Mouse (Mus musculus): ENCODE measurements at regions not wholly inside any gene's neighbourhood (a gene's known extent, or its start where the extent isn't known, plus 50 kb on each side); places are given as distances from the start of the nearest gene placed in this dataset.

- Histone ChIP-seq H3K27me3 (ENCODE audit: insufficient read depth, low read length) (no peaks in the 10 kb centered on the region), H3K4me2 (ENCODE audit: low read length) (no peak overlapping the region), H3K9ac (ENCODE audit: low read depth, low read length) (no peak overlapping the region), H3K4me3 (replicated peaks; ENCODE audit: low read depth, low read length) (no peak overlapping the region), H3K9me3 (replicated peaks; ENCODE audit: low read length) (no peaks in the 10 kb centered on the region), H3K4me1 (replicated peaks; ENCODE audit: insufficient read depth, low read length) (no peaks in the 10 kb centered on the region), H3K36me3 (ENCODE audit: insufficient read depth, low read length) (no peaks in the 10 kb centered on the region), H3K27ac (no peak overlapping the region)
- no peak for ATAC-seq (replicated peaks; ENCODE audit: low FRiP score, low read depth)
- DNase-seq (ENCODE audit: low spot score): no peak
- no peak for TF ChIP-seq CTCF (IDR thresholded peaks at IDR 0.05; ENCODE audit: low read depth)
- 51% methylated on average over 9 of the region's 9 CpGs for WGBS
Measured at GRCm38 (mm10) chr12:105092730-105093440, 52.9 kb upstream of the Tcl1b2 start.

DNA sequence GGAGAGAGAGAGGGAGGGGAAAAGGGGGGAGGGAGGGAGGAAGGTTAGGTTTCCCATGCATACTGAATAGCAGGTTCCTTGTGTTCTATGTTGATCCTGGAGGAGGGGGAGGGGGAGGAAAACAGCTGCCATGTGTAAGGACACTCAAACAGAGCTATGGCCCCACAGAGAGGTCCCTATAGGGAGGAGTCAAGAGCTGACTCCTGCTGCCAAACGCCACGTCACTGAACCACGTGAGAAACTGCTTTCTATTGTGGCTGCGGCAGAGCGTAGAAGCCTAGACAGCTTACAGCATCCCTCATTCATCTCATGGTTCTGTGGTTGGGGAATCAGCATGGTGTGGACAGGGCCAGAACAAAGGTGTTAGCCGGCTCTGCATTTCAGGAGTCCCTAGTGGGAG lies 52.3 kb upstream of the Tcl1b2 start:
- Histone ChIP-seq H3K4me1 (replicated peaks; ENCODE audit: insufficient read depth, low read length) (no peaks in the 10 kb centered on the region), H3K27ac (no peak overlapping the region), H3K27me3 (ENCODE audit: insufficient read depth, low read length) (no peaks in the 10 kb centered on the region), H3K9ac (ENCODE audit: low read depth, low read length) (no peak overlapping the region), H3K4me2 (ENCODE audit: low read length) (no peak overlapping the region), H3K4me3 (replicated peaks; ENCODE audit: low read depth, low read length) (no peak overlapping the region), H3K36me3 (ENCODE audit: insufficient read depth, low read length) (no peaks in the 10 kb centered on the region), H3K9me3 (replicated peaks; ENCODE audit: low read length) (no peaks in the 10 kb centered on the region)
- DNase-seq (ENCODE audit: low spot score): peak; percentile 70
- WGBS: 27% methylated on average over 6 of the region's 6 CpGs
- no peak for TF ChIP-seq CTCF (IDR thresholded peaks at IDR 0.05; ENCODE audit: low read depth)
- peak; percentile 59; the same call in 1 of the 2 replicates for ATAC-seq (replicated peaks; ENCODE audit: low FRiP score, low read depth)
